Comparison of ENCODE assay signal across 9 mouse cellular contexts in genomic region chr5:54258087-54258733, GRCm38 (mm10).
DNase-seq lines count a peak whose midpoint lies in the region; ATAC-seq and TF ChIP-seq lines count a peak whose summit lies in the region.
"Had no signal": no experiment of that assay in that cellular context is flagged by ENCODE, and none has a peak within 500 bp of the region (broad histone marks: within the 10 kb centered on the region; RNA-seq: fewer than 3 reads in every experiment).

No protein-coding gene starts in this region.

- no peak overlapping the region for H3K9ac ChIP-seq in lung, embryonic 14.5 days
- H3K9ac ChIP-seq in kidney, embryonic 15.5 days: no peak overlapping the region
- H3K9ac ChIP-seq: limb, embryonic 15.5 days had no signal

- no peak overlapping the region for H3K27ac ChIP-seq in lung, embryonic 14.5 days (ENCODE audit: low read depth)
- no peak overlapping the region for H3K27ac ChIP-seq in kidney, embryonic 15.5 days
- H3K27ac ChIP-seq: limb, embryonic 15.5 days had no signal

- H3K9me3 ChIP-seq in lung, embryonic 14.5 days (ENCODE audit: low read depth, low read length): no peaks in the 10 kb centered on the region
- no peaks in the 10 kb centered on the region for H3K9me3 ChIP-seq in kidney, embryonic 15.5 days (replicated peaks)
- H3K9me3 ChIP-seq: limb, embryonic 15.5 days had no signal

- 16% methylated on average over 1 of the region's 1 CpGs for WGBS in lung, embryonic 14.5 days
- WGBS in kidney, embryonic 15.5 days: 12% methylated on average over 1 of the region's 1 CpGs

- TF ChIP-seq CTCF in lung, embryonic 14.5 days (IDR thresholded peaks at IDR 0.05; ENCODE audit: low read depth): peak; percentile 70

- H3K4me3 ChIP-seq in lung, embryonic 14.5 days (ENCODE audit: low read depth, low read length): no peak overlapping the region
- H3K4me3 ChIP-seq in kidney, embryonic 15.5 days (replicated peaks): no peak overlapping the region
- H3K4me3 ChIP-seq: limb, embryonic 15.5 days had no signal

- ATAC-seq in lung, embryonic 14.5 days (ENCODE audit: insufficient read depth): peak; percentile 70; the same call in 1 of the 2 replicates
- ATAC-seq in kidney, embryonic 15.5 days (replicated peaks; ENCODE audit: low FRiP score): peak; percentile 80; the same call in 1 of the 2 replicates
- no peak for ATAC-seq in erythroid progenitor cell, adult 5-6 weeks (replicated peaks; ENCODE audit: low FRiP score, poor library complexity, severe bottlenecking)

- H3K36me3 ChIP-seq in lung, embryonic 14.5 days (ENCODE audit: insufficient read depth): no peaks in the 10 kb centered on the region
- no peaks in the 10 kb centered on the region for H3K36me3 ChIP-seq in kidney, embryonic 15.5 days
- H3K36me3 ChIP-seq: limb, embryonic 15.5 days had no signal

- no peak overlapping the region for H3K4me2 ChIP-seq in lung, embryonic 14.5 days
- H3K4me2 ChIP-seq in kidney, embryonic 15.5 days: no peak overlapping the region
- H3K4me2 ChIP-seq: limb, embryonic 15.5 days had no signal

- H3K4me1 ChIP-seq in lung, embryonic 14.5 days (ENCODE audit: insufficient read depth): no peaks in the 10 kb centered on the region
- no peaks in the 10 kb centered on the region for H3K4me1 ChIP-seq in kidney, embryonic 15.5 days
- H3K4me1 ChIP-seq: limb, embryonic 15.5 days had no signal

- peak; percentile 84 for DNase-seq in lung, embryonic 14.5 days
- no peak for DNase-seq in lung, postnatal 25 days (ENCODE audit: low spot score)
- DNase-seq in brain, adult 2 months (ENCODE audit: low read depth, low spot score): peak; percentile 82
- DNase-seq in heart, adult 9 months (ENCODE audit: low spot score in 2 of 2): peak; percentile 1 to 6
- peak; percentile 66 for DNase-seq in mesoderm, embryonic 11.5 days (ENCODE audit: low read depth, low spot score)
- no peak for DNase-seq in thymus, postnatal 0 days (ENCODE audit: low spot score)

- H3K27me3 ChIP-seq in lung, embryonic 14.5 days (ENCODE audit: insufficient read depth, low read length): no peaks in the 10 kb centered on the region
- no peaks in the 10 kb centered on the region for H3K27me3 ChIP-seq in kidney, embryonic 15.5 days
- H3K27me3 ChIP-seq: limb, embryonic 15.5 days had no signal

Comparison
In these comparisons a context has a peak if more than half of its experiments do, and no peak if none do; other contexts are left out.
1. DNase-seq: peak in lung, embryonic 14.5 days (single experiment), brain, adult 2 months (single experiment), heart, adult 9 months (2 of 2) and mesoderm, embryonic 11.5 days (single experiment); none in lung, postnatal 25 days (single experiment) and thymus, postnatal 0 days (single experiment).